Mouse (Mus musculus): ENCODE measurements around the gene Ttc7.

Ttc7 gene

GRCm38 (mm10) chr17:87429431-87429830, 146.7 kb downstream of the Ttc7 start:
- DNase-seq (ENCODE audit: low read depth, low spot score) = no peak

All from c-Kit-negative CD71-positive TER-119-positive erythroid progenitor cells, embryonic 14.5 days (primary cell).